Mouse (Mus musculus) thymus, adult 2 months (tissue): ENCODE measurements at regions not wholly inside any gene's neighbourhood (a gene's known extent, or its start where the extent isn't known, plus 50 kb on each side); places are given as distances from the start of the nearest gene placed in this dataset.

Source experiments
- CTCF ChIP-seq: fragments of 200-500 bp; IDR thresholded peaks from 2 replicates; pipeline ENCODE4 v1.5.1; 2012; ENCODE audit warnings: mild to moderate bottlenecking, control low read depth, low read length, moderate library complexity, borderline replicate concordance; ENCODE audit not compliant: control insufficient read depth, poor library complexity, insufficient read depth; ENCODE audit errors: extremely low read depth
- POLR2A ChIP-seq: fragments of 200-500 bp; IDR thresholded peaks from 2 replicates; pipeline ENCODE4 v1.6.1; 2012; ENCODE audit warnings: mild to moderate bottlenecking, low read length, control low read depth, moderate library complexity; ENCODE audit not compliant: control insufficient read depth, poor library complexity, insufficient read depth; ENCODE audit errors: extremely low read depth

GRCm38 (mm10) chr2:61345311-61345710, 233.1 kb upstream of the Tank start:
- TF ChIP-seq CTCF (no peak), POLR2A (no peak)
